Mouse (Mus musculus) lung, postnatal 0 days (tissue): ENCODE data around the gene Dgki.

Source experiments
- CTCF ChIP-seq: IDR thresholded peaks from 2 replicates; pipeline ENCODE4 v1.5.1; 2016; ENCODE audit warnings: antibody characterized with exemption, mild to moderate bottlenecking
- EP300 ChIP-seq: IDR thresholded peaks from 2 replicates; pipeline ENCODE4 v1.6.1; 2016; ENCODE audit warnings: antibody characterized with exemption, mild to moderate bottlenecking, control low read depth

DNA sequence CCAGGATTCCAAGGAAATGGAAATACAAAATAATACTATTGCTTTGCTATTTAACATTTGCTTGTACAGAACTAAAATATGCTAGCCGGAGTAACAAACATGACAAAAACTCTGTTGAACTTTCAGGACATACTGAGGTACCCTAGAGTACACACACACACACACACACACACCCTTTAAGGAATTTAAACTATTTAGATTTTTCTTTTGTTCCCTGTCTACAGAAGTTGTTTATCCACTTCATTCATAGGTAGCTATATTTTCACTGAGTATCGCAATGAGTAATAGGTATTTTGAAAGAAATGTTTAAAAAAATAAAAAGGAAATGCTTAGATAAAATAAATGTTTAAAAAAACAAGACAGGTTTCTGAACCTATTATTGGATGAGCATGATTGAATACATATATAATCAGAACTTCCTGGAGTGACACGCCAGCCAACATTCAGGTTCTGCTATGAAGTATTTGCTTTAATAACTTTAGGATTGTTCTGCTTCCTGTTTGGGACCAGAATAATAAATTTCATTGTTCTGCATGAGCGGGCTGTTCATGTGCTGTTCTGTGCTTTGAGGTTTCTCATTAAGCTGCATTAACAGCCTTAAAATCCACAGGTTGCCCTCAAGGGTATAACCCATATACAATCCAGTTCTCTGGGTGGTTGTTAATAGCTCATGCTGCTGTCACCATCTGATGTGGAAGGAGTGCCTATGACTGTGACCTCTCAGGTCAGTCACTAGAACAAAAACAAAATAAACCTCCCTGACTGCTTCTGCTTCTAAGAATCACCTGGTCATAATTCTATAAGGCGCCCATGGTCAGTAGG, 457.7 kb downstream of the Dgki start:
- TF ChIP-seq EP300, result peak; percentile 65
- TF ChIP-seq CTCF, result no peak
